Mouse (Mus musculus): ENCODE data around the gene Sox10. TPM values are rescaled to one million over a fixed set of nuclear protein-coding genes. Genes with fewer than 3 reads are reported as not detected.

The Sox10 gene
- polyA plus RNA-seq, 1 experiment = 1.0 TPM

GRCm38 (mm10) chr15:79164251-79164650 is 789 bp downstream of the Sox10 start:
- H3K27ac ChIP-seq (ENCODE audit: insufficient read depth, low read length) = no peak overlapping the region
- peaks cover 4% of the 10 kb centered on the region; the same call in 1 of the 2 replicates for H3K4me1 ChIP-seq (ENCODE audit: control insufficient read depth, insufficient read depth, low read length)
- TF ChIP-seq POLR2A (IDR thresholded peaks at IDR 0.05; ENCODE audit: low read depth, low read length) (no peak), CTCF (IDR thresholded peaks at IDR 0.05; ENCODE audit: borderline replicate concordance, insufficient read depth, low read length) (no peak)
- no peak overlapping the region for H3K4me3 ChIP-seq (ENCODE audit: insufficient read depth, low read length)

GRCm38 (mm10) chr15:79162822-79163221 is 2.2 kb downstream of the Sox10 start:
- H3K4me3 ChIP-seq (ENCODE audit: insufficient read depth, low read length) = no peak overlapping the region
- no peak overlapping the region for H3K27ac ChIP-seq (ENCODE audit: insufficient read depth, low read length)
- TF ChIP-seq POLR2A (IDR thresholded peaks at IDR 0.05; ENCODE audit: low read depth, low read length) (no peak), CTCF (IDR thresholded peaks at IDR 0.05; ENCODE audit: borderline replicate concordance, insufficient read depth, low read length) (no peak)
- peaks cover 4% of the 10 kb centered on the region; the same call in 1 of the 2 replicates for H3K4me1 ChIP-seq (ENCODE audit: control insufficient read depth, insufficient read depth, low read length)

- Histone ChIP-seq H3K4me1 (ENCODE audit: control insufficient read depth, insufficient read depth, low read length) (peaks cover 4% of the 10 kb centered on the region; the same call in 1 of the 2 replicates), H3K4me3 (ENCODE audit: insufficient read depth, low read length) (no peak overlapping the region), H3K27ac (ENCODE audit: insufficient read depth, low read length) (no peak overlapping the region)
- TF ChIP-seq CTCF (IDR thresholded peaks at IDR 0.05; ENCODE audit: borderline replicate concordance, insufficient read depth, low read length) = no peak
- TF ChIP-seq POLR2A (IDR thresholded peaks at IDR 0.05; ENCODE audit: low read depth, low read length) = no peak
Observed at GRCm38 (mm10) chr15:79162301-79162700, 2.7 kb downstream of the Sox10 start.

- TF ChIP-seq POLR2A (IDR thresholded peaks at IDR 0.05; ENCODE audit: low read depth, low read length) (no peak), CTCF (IDR thresholded peaks at IDR 0.05; ENCODE audit: borderline replicate concordance, insufficient read depth, low read length) (no peak)
- Histone ChIP-seq H3K4me1 (ENCODE audit: control insufficient read depth, insufficient read depth, low read length) (peaks cover under 1% of the 10 kb centered on the region; the same call in 1 of the 2 replicates), H3K4me3 (ENCODE audit: insufficient read depth, low read length) (no peak overlapping the region), H3K27ac (ENCODE audit: insufficient read depth, low read length) (no peak overlapping the region)
Observed at GRCm38 (mm10) chr15:79155572-79155971, 9.5 kb downstream of the Sox10 start.

GRCm38 (mm10) chr15:79152709-79153108 is 12.3 kb downstream of the Sox10 start:
- Histone ChIP-seq H3K27ac (ENCODE audit: insufficient read depth, low read length) (no peak overlapping the region), H3K4me3 (ENCODE audit: insufficient read depth, low read length) (no peak overlapping the region), H3K4me1 (ENCODE audit: control insufficient read depth, insufficient read depth, low read length) (no peaks in the 10 kb centered on the region)
- TF ChIP-seq POLR2A (IDR thresholded peaks at IDR 0.05; ENCODE audit: low read depth, low read length) (no peak), CTCF (IDR thresholded peaks at IDR 0.05; ENCODE audit: borderline replicate concordance, insufficient read depth, low read length) (no peak)

- H3K4me3 ChIP-seq (ENCODE audit: insufficient read depth, low read length) = no peak overlapping the region
- H3K4me1 ChIP-seq (ENCODE audit: control insufficient read depth, insufficient read depth, low read length) = no peaks in the 10 kb centered on the region
- TF ChIP-seq POLR2A (IDR thresholded peaks at IDR 0.05; ENCODE audit: low read depth, low read length) = no peak
- no peak for TF ChIP-seq CTCF (IDR thresholded peaks at IDR 0.05; ENCODE audit: borderline replicate concordance, insufficient read depth, low read length)
- H3K27ac ChIP-seq (ENCODE audit: insufficient read depth, low read length) = no peak overlapping the region
Observed at GRCm38 (mm10) chr15:79151881-79152280, 13.2 kb downstream of the Sox10 start.

DNA sequence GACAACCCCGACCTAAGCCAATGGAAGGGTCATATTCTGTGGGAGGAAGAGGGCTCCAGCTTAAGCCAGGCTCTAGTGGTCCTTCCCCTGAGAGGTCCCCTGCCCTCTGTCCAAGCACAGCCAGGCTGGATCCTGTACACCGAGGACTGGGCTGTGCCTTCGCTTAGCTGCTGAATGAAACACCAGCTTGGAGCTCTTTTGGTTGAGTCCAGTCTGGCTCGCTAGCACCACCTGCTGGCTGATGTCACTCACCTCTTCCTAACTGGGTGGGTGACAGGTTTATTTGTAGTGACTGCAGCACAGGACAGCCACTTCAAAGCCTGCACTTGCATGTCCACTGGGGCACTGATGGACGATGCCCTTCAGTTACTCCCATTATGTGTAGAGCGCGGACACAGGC is 16.5 kb downstream of the Sox10 start:
- H3K4me1 ChIP-seq (ENCODE audit: control insufficient read depth, insufficient read depth, low read length) = no peaks in the 10 kb centered on the region
- no peak overlapping the region for H3K27ac ChIP-seq (ENCODE audit: insufficient read depth, low read length)
- H3K4me3 ChIP-seq (ENCODE audit: insufficient read depth, low read length) = no peak overlapping the region
- peak; percentile 86 for TF ChIP-seq CTCF (IDR thresholded peaks at IDR 0.05; ENCODE audit: borderline replicate concordance, insufficient read depth, low read length)
- no peak for TF ChIP-seq POLR2A (IDR thresholded peaks at IDR 0.05; ENCODE audit: low read depth, low read length)

DNA sequence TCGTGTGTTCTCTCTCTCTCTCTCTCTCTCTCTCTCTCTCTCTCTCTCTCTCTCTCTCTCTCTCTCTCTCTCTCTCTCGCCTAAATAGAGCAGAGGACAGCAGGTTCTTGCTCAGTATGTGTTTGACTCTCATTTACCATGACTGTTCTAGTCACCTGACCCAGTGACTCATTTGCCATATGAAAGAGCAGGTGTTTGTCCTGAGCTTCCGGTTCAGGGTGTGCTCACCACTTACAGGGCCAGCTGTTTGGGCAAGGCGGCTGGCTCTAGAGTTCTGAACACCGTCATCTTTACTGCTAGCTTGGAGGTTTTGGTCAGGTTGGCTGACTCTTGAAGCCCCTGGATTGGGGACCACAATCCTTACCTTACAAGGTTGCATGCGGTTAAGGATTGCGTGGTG is 19.5 kb downstream of the Sox10 start:
- Histone ChIP-seq H3K4me3 (ENCODE audit: insufficient read depth, low read length) (no peak overlapping the region), H3K27ac (ENCODE audit: insufficient read depth, low read length) (no peak overlapping the region), H3K4me1 (ENCODE audit: control insufficient read depth, insufficient read depth, low read length) (no peaks in the 10 kb centered on the region; the same call in 1 of the 2 replicates)
- TF ChIP-seq POLR2A (IDR thresholded peaks at IDR 0.05; ENCODE audit: low read depth, low read length) (no peak), CTCF (IDR thresholded peaks at IDR 0.05; ENCODE audit: borderline replicate concordance, insufficient read depth, low read length) (no peak)

DNA sequence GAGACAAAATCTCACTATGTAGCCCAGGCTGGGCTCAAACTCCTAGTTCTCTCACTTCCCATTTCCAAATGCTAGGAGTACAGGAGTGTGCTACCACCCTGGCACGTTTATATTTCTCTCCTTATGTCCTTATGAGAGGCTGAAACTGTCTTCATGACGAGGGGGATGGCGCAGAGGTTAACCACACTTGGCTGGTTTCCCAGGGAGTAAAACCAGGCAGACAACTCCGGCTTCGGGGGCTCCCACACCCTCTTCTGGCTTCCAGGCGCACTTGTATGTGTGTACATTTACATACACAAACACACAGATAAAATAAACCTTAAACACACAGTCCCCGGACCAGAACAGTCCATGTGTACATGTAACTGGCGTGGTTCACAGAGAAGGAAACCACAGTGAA is 21.0 kb downstream of the Sox10 start:
- Histone ChIP-seq H3K27ac (ENCODE audit: insufficient read depth, low read length) (no peak overlapping the region), H3K4me3 (ENCODE audit: insufficient read depth, low read length) (no peak overlapping the region), H3K4me1 (ENCODE audit: control insufficient read depth, insufficient read depth, low read length) (peaks cover 2% of the 10 kb centered on the region; the same call in 1 of the 2 replicates)
- TF ChIP-seq CTCF (IDR thresholded peaks at IDR 0.05; ENCODE audit: borderline replicate concordance, insufficient read depth, low read length) (no peak), POLR2A (IDR thresholded peaks at IDR 0.05; ENCODE audit: low read depth, low read length) (no peak)

DNA sequence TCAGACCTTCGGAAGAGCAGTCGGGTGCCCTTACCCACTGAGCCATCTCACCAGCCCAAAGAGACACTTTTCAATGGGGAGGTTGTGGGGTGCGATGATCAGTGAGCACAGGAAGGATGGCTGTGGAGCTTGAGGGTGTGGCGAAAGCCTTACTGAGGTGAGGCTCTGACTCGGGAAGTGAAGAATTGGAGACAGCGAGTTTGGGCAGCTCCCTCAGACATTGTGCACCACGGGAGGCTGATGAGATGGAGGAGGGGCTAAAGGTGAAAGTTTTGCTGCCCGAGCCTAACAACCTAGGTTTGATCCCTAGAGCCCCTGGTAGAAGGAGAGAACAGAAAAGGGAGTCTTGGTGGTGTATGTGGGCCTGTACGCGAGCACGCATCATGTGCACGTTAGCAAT is 21.7 kb downstream of the Sox10 start:
- Histone ChIP-seq H3K4me1 (ENCODE audit: control insufficient read depth, insufficient read depth, low read length) (peaks cover 2% of the 10 kb centered on the region; the same call in 1 of the 2 replicates), H3K27ac (ENCODE audit: insufficient read depth, low read length) (no peak overlapping the region), H3K4me3 (ENCODE audit: insufficient read depth, low read length) (no peak overlapping the region)
- TF ChIP-seq POLR2A (IDR thresholded peaks at IDR 0.05; ENCODE audit: low read depth, low read length) (no peak), CTCF (IDR thresholded peaks at IDR 0.05; ENCODE audit: borderline replicate concordance, insufficient read depth, low read length) (no peak)

DNA sequence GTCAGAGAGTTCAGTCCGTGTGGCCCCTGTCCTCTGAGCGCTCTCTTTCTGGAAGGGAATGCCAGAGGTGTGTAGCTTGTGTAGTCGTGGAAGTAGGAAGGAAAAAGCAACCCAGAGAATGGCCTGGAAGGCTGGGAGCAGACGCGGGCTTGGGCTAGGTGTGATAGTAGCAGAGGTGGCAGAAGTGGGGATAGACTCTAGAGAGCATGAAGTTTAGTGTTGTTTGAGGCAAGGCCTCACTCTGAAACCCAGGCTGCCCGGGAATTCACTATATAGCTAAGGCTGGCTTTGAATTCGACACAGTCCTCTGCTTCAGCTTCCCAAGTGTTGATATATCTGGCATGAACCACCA is 23.5 kb downstream of the Sox10 start:
- peak overlapping the region; percentile 91 for H3K4me3 ChIP-seq (ENCODE audit: insufficient read depth, low read length)
- peaks cover 2% of the 10 kb centered on the region; the same call in 1 of the 2 replicates for H3K4me1 ChIP-seq (ENCODE audit: control insufficient read depth, insufficient read depth, low read length)
- no peak overlapping the region for H3K27ac ChIP-seq (ENCODE audit: insufficient read depth, low read length)
- TF ChIP-seq CTCF (IDR thresholded peaks at IDR 0.05; ENCODE audit: borderline replicate concordance, insufficient read depth, low read length) (no peak), POLR2A (IDR thresholded peaks at IDR 0.05; ENCODE audit: low read depth, low read length) (no peak)
